Mouse (Mus musculus) stomach, embryonic 14.5 days (tissue): ENCODE results near the gene Gnl3l. TPM values are rescaled to one million over a fixed set of nuclear protein-coding genes. Genes with fewer than 3 reads are reported as not detected.
A peak's percentile ranks its signal among the peaks of the same experiment; 100 is the strongest.

Experiments
- ATAC-seq: fragments of 200-750 bp; cut with Nextera tagmentation; 2 replicates; pipeline ENCODE4 v1.8.0; 2017; ENCODE audit warnings: low read depth, moderate TSS enrichment; ENCODE audit not compliant: insufficient number of reproducible peaks, insufficient read depth, low FRiP score
- H3K27ac ChIP-seq: fragments of 300-500 bp; sonication (generic); 2 replicates; pipeline ENCODE4 v1.5.1; 2014; ENCODE audit warnings: mild to moderate bottlenecking, low read length, moderate library complexity, mixed read lengths
- H3K27me3 ChIP-seq: fragments of 300-500 bp; sonication (generic); 2 replicates; pipeline ENCODE4 v1.6.1; 2014; ENCODE audit warnings: low read length, control low read depth, mixed read lengths; ENCODE audit not compliant: control insufficient read depth, insufficient read depth
- H3K36me3 ChIP-seq: fragments of 300-500 bp; sonication (generic); 2 replicates; pipeline ENCODE4 v1.6.1; 2014; ENCODE audit warnings: mild to moderate bottlenecking, control low read depth, low read length, moderate library complexity, mixed read lengths; ENCODE audit not compliant: control insufficient read depth, insufficient read depth
- H3K4me1 ChIP-seq: fragments of 300-500 bp; sonication (generic); 2 replicates; pipeline ENCODE4 v1.6.1; 2014; ENCODE audit warnings: low read length, control low read depth, mixed read lengths; ENCODE audit not compliant: control insufficient read depth, insufficient read depth
- H3K4me2 ChIP-seq: fragments of 300-500 bp; sonication (generic); replicated peaks from 2 replicates; pipeline ENCODE4 v1.6.1; 2014; ENCODE audit warnings: low read depth, low read length, control low read depth
- H3K4me3 ChIP-seq: fragments of 300-500 bp; sonication (generic); 2 replicates; pipeline ENCODE4 v1.5.1; 2014; ENCODE audit warnings: low read depth, low read length, control low read depth
- H3K9ac ChIP-seq: fragments of 300-500 bp; sonication (generic); replicated peaks from 2 replicates; pipeline ENCODE4 v1.6.1; 2014; ENCODE audit warnings: low read depth, mild to moderate bottlenecking, control low read depth, low read length, moderate library complexity, mixed read lengths
- H3K9me3 ChIP-seq: fragments of 300-500 bp; sonication (generic); 2 replicates; pipeline ENCODE4 v1.6.1; 2016; ENCODE audit warnings: low read depth, low read length, control low read depth; ENCODE audit not compliant: control insufficient read depth
- WGBS: fragments of 180-500 bp; shearing (Covaris S2); extraction: QIAGEN DNeasy Blood & Tissue Kit; methylation state at CpG from one replicate; pipeline ENCODE4 v1.1.7; 2014; 5-methylcytosine and 5-hydroxymethylcytosine counted together
- polyA plus RNA-seq: library from polyadenylated mRNA; unstranded; fragments of >200 nt; fragmentation: Nextera tagmentation; extraction: Ambion mirVana; gene quantifications from 2 replicates; pipeline ENCODE4 v1.2.1, GENCODE M21; 2014

Gnl3l gene
- polyA plus RNA-seq, 1 experiment from 2014 or later, result 29.4 TPM

- H3K27ac ChIP-seq, result peak overlapping the region; percentile 87
- H3K9ac ChIP-seq, result peak overlapping the region; percentile 63
- H3K4me3 ChIP-seq, result peak overlapping the region; percentile 58
- peak overlapping the region; percentile 53 for H3K4me2 ChIP-seq
- no peaks in the 10 kb centered on the region for H3K36me3 ChIP-seq
- peak; percentile 67 for ATAC-seq
- no peaks in the 10 kb centered on the region for H3K27me3 ChIP-seq
- 0 out of 2 replicates have a peak, but pooled peaks cover 8% of the 10 kb centered on the region for H3K4me1 ChIP-seq
- no peaks in the 10 kb centered on the region for H3K9me3 ChIP-seq
- 30% methylated on average over 37 of the region's 56 CpGs for WGBS
Observed at GRCm38 (mm10) chrX:151047431-151048058, 30.4 kb upstream of the Gnl3l start.

DNA sequence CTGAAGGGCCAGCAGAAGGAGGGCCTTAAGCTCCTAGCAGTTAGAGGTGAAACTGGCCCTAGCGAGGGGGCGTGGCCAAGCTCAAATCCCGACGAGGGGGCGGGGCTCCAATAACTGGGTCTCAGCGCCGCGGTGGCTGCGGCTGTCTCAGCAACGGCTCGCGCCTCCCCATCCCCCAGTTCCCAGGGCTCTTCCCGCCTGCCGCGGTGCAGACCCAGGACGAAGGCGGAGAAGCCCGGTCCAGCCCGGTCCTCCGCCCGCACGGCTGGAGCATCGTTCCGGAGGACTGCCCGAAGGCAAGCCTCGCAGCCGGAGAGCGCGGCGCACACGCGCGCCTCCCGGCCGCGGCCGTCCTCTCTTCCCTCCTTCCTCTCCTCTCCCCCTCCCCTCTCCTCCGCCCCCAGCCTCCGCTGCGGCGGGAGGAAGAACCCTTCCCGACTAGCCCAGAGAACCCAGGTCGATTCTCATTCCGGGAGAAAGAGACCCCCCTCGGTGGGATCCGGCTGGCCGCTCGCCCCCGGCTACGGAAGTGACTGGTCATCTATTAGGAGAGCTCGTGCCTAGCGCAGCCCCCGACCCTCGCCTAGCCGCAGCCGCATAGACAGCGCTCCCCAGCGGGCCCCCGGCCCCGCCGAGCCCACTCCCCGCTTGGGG lies 29.8 kb upstream of the Gnl3l start:
- no peaks in the 10 kb centered on the region for H3K27me3 ChIP-seq
- WGBS, result 30% methylated on average over 33 of the region's 62 CpGs
- H3K4me3 ChIP-seq, result peak overlapping the region; percentile 58
- H3K9me3 ChIP-seq, result no peaks in the 10 kb centered on the region
- peak overlapping the region; percentile 53 for H3K4me2 ChIP-seq
- peak; percentile 87 for ATAC-seq
- 0 out of 2 replicates have a peak, but pooled peaks cover 8% of the 10 kb centered on the region for H3K4me1 ChIP-seq
- H3K9ac ChIP-seq, result peak overlapping the region; percentile 63
- peak overlapping the region; percentile 87 for H3K27ac ChIP-seq
- no peaks in the 10 kb centered on the region for H3K36me3 ChIP-seq

GRCm38 (mm10) chrX:151046321-151046720 lies 29.2 kb upstream of the Gnl3l start:
- Histone ChIP-seq H3K4me1 (0 out of 2 replicates have a peak, but pooled peaks cover 8% of the 10 kb centered on the region), H3K4me3 (peak overlapping the region; percentile 58), H3K36me3 (no peaks in the 10 kb centered on the region), H3K9ac (0 out of 2 replicates have a peak overlapping the region, but pooled peaks have one; percentile 63), H3K4me2 (peak overlapping the region; percentile 53; the same call in 1 of the 2 replicates), H3K27me3 (no peaks in the 10 kb centered on the region), H3K9me3 (no peaks in the 10 kb centered on the region), H3K27ac (peak overlapping the region; percentile 87; the same call in 1 of the 2 replicates)
- no peak for ATAC-seq
- 48% methylated on average over 11 of the region's 11 CpGs for WGBS

GRCm38 (mm10) chrX:151045850-151046249 lies 28.7 kb upstream of the Gnl3l start, which contains the start of gene Fgd1:
Fgd1 (plus strand) TSS chrX:151046150.
- Histone ChIP-seq H3K36me3 (no peaks in the 10 kb centered on the region), H3K9me3 (no peaks in the 10 kb centered on the region), H3K4me3 (peak within 1 kb of the TSS; percentile 58), H3K27ac (peak within 1 kb of the TSS; percentile 87), H3K9ac (peak within 1 kb of the TSS; percentile 63; the same call in 1 of the 2 replicates), H3K27me3 (no peaks in the 10 kb centered on the region), H3K4me2 (peak within 1 kb of the TSS; percentile 53; the same call in 1 of the 2 replicates), H3K4me1 (0 out of 2 replicates have a peak, but pooled peaks cover 8% of the 10 kb centered on the region)
- ATAC-seq, result no peak
- 94% methylated on average over 8 of the region's 8 CpGs for WGBS

GRCm38 (mm10) chrX:151041223-151041622 lies 24.1 kb upstream of the Gnl3l start:
- Histone ChIP-seq H3K36me3 (no peaks in the 10 kb centered on the region), H3K27me3 (no peaks in the 10 kb centered on the region), H3K4me1 (no peaks in the 10 kb centered on the region), H3K4me2 (no peak overlapping the region), H3K27ac (no peak overlapping the region), H3K4me3 (no peak overlapping the region), H3K9ac (no peak overlapping the region), H3K9me3 (no peaks in the 10 kb centered on the region)
- ATAC-seq, result no peak
- WGBS, result 55% methylated on average over 5 of the region's 5 CpGs

GRCm38 (mm10) chrX:151031400-151031799 lies 14.3 kb upstream of the Gnl3l start:
- WGBS, result 46% methylated on average over 3 of the region's 3 CpGs
- H3K36me3 ChIP-seq, result no peaks in the 10 kb centered on the region
- ATAC-seq, result no peak
- no peak overlapping the region for H3K4me2 ChIP-seq
- no peak overlapping the region for H3K9ac ChIP-seq
- no peak overlapping the region for H3K4me3 ChIP-seq
- H3K27ac ChIP-seq, result no peak overlapping the region
- no peaks in the 10 kb centered on the region for H3K27me3 ChIP-seq
- H3K4me1 ChIP-seq, result no peaks in the 10 kb centered on the region
- no peaks in the 10 kb centered on the region for H3K9me3 ChIP-seq

GRCm38 (mm10) chrX:151018798-151019197 lies 1.7 kb upstream of the Gnl3l start:
- Histone ChIP-seq H3K27ac (no peak overlapping the region), H3K27me3 (no peaks in the 10 kb centered on the region), H3K4me1 (no peaks in the 10 kb centered on the region), H3K4me3 (no peak overlapping the region), H3K4me2 (peak overlapping the region; percentile 43; the same call in 1 of the 2 replicates), H3K36me3 (no peaks in the 10 kb centered on the region), H3K9me3 (no peaks in the 10 kb centered on the region), H3K9ac (no peak overlapping the region)
- 84% methylated on average over 3 of the region's 3 CpGs for WGBS
- ATAC-seq, result no peak

DNA sequence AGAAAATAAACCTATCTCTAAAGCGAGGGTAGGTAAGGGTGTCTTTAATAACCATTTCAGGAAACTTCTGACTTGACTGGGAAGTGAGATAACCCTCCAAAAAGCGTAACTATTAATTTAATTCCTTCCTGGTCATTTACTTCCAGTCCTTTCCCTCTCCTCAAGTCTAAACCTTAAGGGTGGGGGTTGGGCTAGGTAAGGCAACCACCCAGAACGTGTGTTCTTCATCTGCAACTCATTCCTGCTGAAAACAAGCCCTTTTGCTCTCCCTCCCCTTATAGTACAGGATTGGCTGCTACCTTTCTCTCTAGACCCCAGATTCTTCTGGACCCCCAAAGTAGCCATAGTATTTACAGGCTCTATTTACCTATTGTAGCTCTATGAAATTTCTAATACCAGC lies 775 bp upstream of the Gnl3l start:
- Histone ChIP-seq H3K27ac (peak overlapping the region; percentile 33; the same call in 1 of the 2 replicates), H3K9me3 (no peaks in the 10 kb centered on the region), H3K9ac (peak overlapping the region; percentile 18; the same call in 1 of the 2 replicates), H3K36me3 (no peaks in the 10 kb centered on the region), H3K27me3 (no peaks in the 10 kb centered on the region), H3K4me2 (peak overlapping the region; percentile 43), H3K4me1 (no peaks in the 10 kb centered on the region), H3K4me3 (peak overlapping the region; percentile 37)
- ATAC-seq, result no peak
- WGBS, result 11% methylated on average over 3 of the region's 3 CpGs
